Mouse (Mus musculus) midbrain, embryonic 13.5 days (tissue): Measurements from ENCODE around the gene Lmbr1l. TPM values are rescaled to one million over a fixed set of nuclear protein-coding genes. Genes with fewer than 3 reads are reported as not detected.
"Not testable (repeated sequence)": the region's sequence is repeated elsewhere in the genome, so short reads cannot be mapped to it uniquely, and the experiment has no call there.

ENCODE experiments used
- ATAC-seq: fragments of 200-750 bp; cut with Nextera tagmentation; 2 replicates; pipeline ENCODE4 v1.8.0; 2017; ENCODE audit warnings: mild to moderate bottlenecking, moderate TSS enrichment, moderate library complexity
- H3K27ac ChIP-seq: fragments of 300-500 bp; sonication (generic); 2 replicates; pipeline ENCODE4 v1.5.1; 2015; ENCODE audit warnings: inconsistent platforms, mild to moderate bottlenecking, moderate library complexity
- H3K27me3 ChIP-seq: fragments of 300-500 bp; sonication (generic); 2 replicates; pipeline ENCODE4 v1.6.1; 2015; ENCODE audit warnings: mild to moderate bottlenecking, inconsistent platforms
- H3K36me3 ChIP-seq: fragments of 300-500 bp; sonication (generic); 2 replicates; pipeline ENCODE4 v1.6.1; 2015; ENCODE audit warnings: mild to moderate bottlenecking, inconsistent platforms
- H3K4me1 ChIP-seq: fragments of 300-500 bp; sonication (generic); replicated peaks from 2 replicates; pipeline ENCODE4 v1.6.1; 2015; ENCODE audit warnings: inconsistent platforms
- H3K4me2 ChIP-seq: fragments of 300-500 bp; sonication (generic); replicated peaks from 2 replicates; pipeline ENCODE4 v1.6.1; 2015; ENCODE audit warnings: moderate library complexity, mild to moderate bottlenecking, inconsistent platforms
- H3K4me3 ChIP-seq: fragments of 300-500 bp; sonication (generic); replicated peaks from 2 replicates; pipeline ENCODE4 v1.5.1; 2015; ENCODE audit warnings: mild to moderate bottlenecking, inconsistent platforms
- H3K9ac ChIP-seq: fragments of 300-500 bp; sonication (generic); replicated peaks from 2 replicates; pipeline ENCODE4 v1.6.1; 2015; ENCODE audit warnings: mild to moderate bottlenecking, inconsistent platforms
- H3K9me3 ChIP-seq: fragments of 300-500 bp; sonication (generic); 2 replicates; pipeline ENCODE4 v1.6.1; 2016; ENCODE audit warnings: mild to moderate bottlenecking, inconsistent platforms
- WGBS: fragments of 180-500 bp; shearing (Covaris S2); methylation state at CpG from one replicate; pipeline ENCODE4 v1.1.7; 2015; 5-methylcytosine and 5-hydroxymethylcytosine counted together
- polyA plus RNA-seq: library from polyadenylated mRNA; unstranded; fragments of >200 nt; fragmentation: Nextera tagmentation; extraction: Ambion mirVana; gene quantifications from 2 replicates; pipeline ENCODE4 v1.2.1, GENCODE M21; 2015

Lmbr1l gene
- polyA plus RNA-seq, 1 experiment from 2014 or later = 50.1 TPM

DNA sequence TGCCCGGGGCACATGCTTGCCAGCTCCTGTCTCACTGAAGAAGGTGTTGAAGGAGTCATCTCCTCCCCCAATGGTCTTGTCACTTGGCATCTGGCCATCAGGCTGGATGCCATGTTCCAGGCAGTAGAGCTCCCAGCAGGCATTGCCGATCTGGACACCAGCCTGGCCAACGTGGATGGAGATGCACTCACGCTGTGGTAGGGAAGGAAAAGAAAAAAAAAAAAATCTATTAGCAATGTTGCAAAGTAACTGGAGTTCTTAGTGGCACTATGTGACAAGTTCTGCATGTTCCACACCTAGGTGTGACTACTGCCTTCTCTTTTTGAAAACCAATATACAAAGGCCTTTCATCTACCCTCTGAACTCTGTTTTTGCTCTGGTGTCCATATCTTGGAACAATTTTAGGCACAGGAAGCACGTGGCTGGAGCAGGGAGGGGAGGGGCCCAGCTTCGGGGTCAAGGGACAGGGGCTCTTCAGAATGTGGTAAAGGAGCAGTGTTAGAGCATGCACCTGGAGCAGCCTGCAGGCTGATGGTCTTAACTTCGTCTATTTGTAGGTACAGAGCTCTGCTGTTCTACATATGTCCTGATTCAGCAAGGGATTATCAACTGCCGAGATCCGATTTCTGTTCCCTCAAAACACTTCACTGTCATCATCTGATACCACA, 15.1 kb upstream of the Lmbr1l start:
- peak overlapping the region; percentile 99 for H3K4me2 ChIP-seq
- H3K9ac ChIP-seq = peak overlapping the region; percentile 92
- H3K4me3 ChIP-seq = peak overlapping the region; percentile 78
- H3K4me1 ChIP-seq = peaks cover 34% of the 10 kb centered on the region
- H3K9me3 ChIP-seq, H3K36me3 ChIP-seq, H3K27me3 ChIP-seq, ATAC-seq: not testable (repeated sequence)
- peak overlapping the region; percentile 99 for H3K27ac ChIP-seq
- WGBS = 19% methylated on average over 8 of the region's 9 CpGs

DNA sequence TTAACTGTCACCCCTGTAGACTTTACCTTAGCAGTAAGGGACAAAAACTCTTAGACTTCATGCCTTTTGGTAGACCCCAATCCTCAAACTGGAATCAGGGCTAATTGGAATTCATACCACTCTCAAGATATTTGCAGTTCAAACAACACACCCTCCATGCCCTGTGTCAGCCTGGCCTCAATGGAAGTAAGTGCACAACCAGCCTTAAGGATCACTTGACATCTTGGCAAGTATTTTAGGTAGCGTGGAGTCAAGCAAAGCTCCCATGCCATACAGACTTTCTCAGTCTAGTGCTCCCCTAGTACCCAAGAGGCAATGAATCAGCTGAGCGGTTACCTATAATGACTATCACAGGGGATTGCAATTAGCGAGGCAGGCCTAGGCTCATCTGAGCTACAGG, 13.0 kb upstream of the Lmbr1l start:
- Histone ChIP-seq H3K4me1 (peaks cover 34% of the 10 kb centered on the region), H3K4me2 (peak overlapping the region; percentile 17), H3K36me3 (peaks cover 8% of the 10 kb centered on the region), H3K4me3 (no peak overlapping the region), H3K27me3 (no peaks in the 10 kb centered on the region), H3K27ac (no peak overlapping the region), H3K9ac (peak overlapping the region; percentile 28; the same call in 1 of the 2 replicates), H3K9me3 (no peaks in the 10 kb centered on the region)
- WGBS = 72% methylated on average over 3 of the region's 3 CpGs
- no peak for ATAC-seq

GRCm38 (mm10) chr15:98930017-98930734, 12.1 kb upstream of the Lmbr1l start:
- no peak overlapping the region for H3K4me2 ChIP-seq
- H3K36me3 ChIP-seq = peaks cover 8% of the 10 kb centered on the region
- H3K27me3 ChIP-seq = no peaks in the 10 kb centered on the region
- no peaks in the 10 kb centered on the region for H3K9me3 ChIP-seq
- H3K9ac ChIP-seq = no peak overlapping the region
- no peak overlapping the region for H3K4me3 ChIP-seq
- no peak overlapping the region for H3K27ac ChIP-seq
- H3K4me1 ChIP-seq = peaks cover 26% of the 10 kb centered on the region
- no peak for ATAC-seq
- 53% methylated on average over 8 of the region's 8 CpGs for WGBS

DNA sequence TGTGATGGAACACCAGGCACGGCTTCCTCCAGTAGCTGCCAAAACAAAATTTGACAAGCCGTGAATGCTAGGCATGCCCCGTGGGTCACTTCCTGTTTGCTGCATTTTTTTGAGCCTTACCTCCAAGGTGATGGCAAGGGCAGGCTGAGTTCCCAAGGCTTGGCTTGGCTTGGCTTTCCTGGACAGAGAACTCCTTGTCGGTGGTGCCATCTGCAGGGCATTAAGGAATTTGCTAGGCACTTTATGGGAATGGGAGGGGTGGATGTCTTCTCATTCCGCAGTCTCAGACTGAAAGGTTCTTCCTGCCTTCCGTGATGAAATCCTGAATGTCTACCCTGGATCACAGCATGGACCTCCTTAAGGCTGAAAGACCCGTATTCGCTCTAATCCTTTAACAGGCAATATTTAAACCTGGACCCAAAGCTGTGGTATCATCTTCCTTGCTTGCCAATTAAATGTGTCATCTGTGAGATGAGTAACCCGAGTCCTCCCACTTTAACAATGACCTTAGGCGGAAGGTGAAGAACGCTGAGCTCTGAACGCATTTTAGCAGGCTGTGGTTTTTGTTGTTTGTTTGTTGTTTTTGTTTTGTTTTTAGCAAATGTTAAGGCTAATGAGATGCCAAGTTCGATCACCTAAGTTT, 10.7 kb upstream of the Lmbr1l start:
- no peak overlapping the region for H3K27ac ChIP-seq
- peaks cover 19% of the 10 kb centered on the region for H3K4me1 ChIP-seq
- H3K27me3 ChIP-seq = no peaks in the 10 kb centered on the region
- H3K4me2 ChIP-seq = peak overlapping the region; percentile 22; the same call in 1 of the 2 replicates
- H3K4me3 ChIP-seq = no peak overlapping the region
- H3K9ac ChIP-seq = 0 out of 2 replicates have a peak overlapping the region, but pooled peaks have one; percentile 33
- ATAC-seq = peak; percentile 60; the same call in 1 of the 2 replicates
- H3K9me3 ChIP-seq = no peaks in the 10 kb centered on the region
- WGBS = 17% methylated on average over 13 of the region's 13 CpGs
- peaks cover 8% of the 10 kb centered on the region for H3K36me3 ChIP-seq

GRCm38 (mm10) chr15:98927566-98927965, 9.5 kb upstream of the Lmbr1l start:
- peaks cover 13% of the 10 kb centered on the region for H3K4me1 ChIP-seq
- H3K9me3 ChIP-seq = no peaks in the 10 kb centered on the region
- no peak overlapping the region for H3K4me2 ChIP-seq
- ATAC-seq = no peak
- 84% methylated on average over 5 of the region's 5 CpGs for WGBS
- H3K27ac ChIP-seq = no peak overlapping the region
- H3K36me3 ChIP-seq = peaks cover 8% of the 10 kb centered on the region
- no peaks in the 10 kb centered on the region for H3K27me3 ChIP-seq
- no peak overlapping the region for H3K4me3 ChIP-seq
- H3K9ac ChIP-seq = no peak overlapping the region

- H3K4me2 ChIP-seq = no peak overlapping the region
Measured at GRCm38 (mm10) chr15:98924682-98925081, 6.7 kb upstream of the Lmbr1l start.

DNA sequence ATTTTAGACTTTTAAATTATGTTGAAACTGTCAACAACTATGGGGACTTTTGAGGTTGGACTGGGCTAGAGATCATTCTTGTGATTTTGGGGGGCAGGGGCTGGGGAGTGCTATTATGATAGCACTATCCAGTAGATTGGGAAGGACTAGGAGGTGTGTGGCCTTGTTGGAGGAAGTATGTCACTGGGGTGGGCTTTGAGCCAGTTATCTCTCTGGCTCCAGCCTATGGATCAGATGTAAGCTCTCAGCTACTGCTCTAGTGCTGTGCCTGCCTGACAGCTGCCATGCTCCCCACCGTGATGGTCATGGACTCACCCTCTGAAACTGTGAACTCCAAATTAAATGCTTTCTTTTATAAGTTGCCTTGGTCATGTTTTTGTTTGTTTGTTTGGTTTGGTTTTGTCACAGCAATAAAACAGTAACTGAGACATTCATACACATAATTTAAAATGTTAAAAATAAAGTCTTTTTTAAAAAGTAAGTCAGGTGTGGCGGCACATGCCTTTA, 5.1 kb upstream of the Lmbr1l start:
- 93% methylated on average over 2 of the region's 2 CpGs for WGBS
- H3K4me3 ChIP-seq = no peak overlapping the region
- H3K27me3 ChIP-seq = no peaks in the 10 kb centered on the region
- peaks cover 11% of the 10 kb centered on the region for H3K4me1 ChIP-seq
- H3K36me3 ChIP-seq = peaks cover 7% of the 10 kb centered on the region; the same call in 1 of the 2 replicates
- no peak overlapping the region for H3K4me2 ChIP-seq
- H3K9ac ChIP-seq = no peak overlapping the region
- H3K27ac ChIP-seq = no peak overlapping the region
- no peak for ATAC-seq
- no peaks in the 10 kb centered on the region for H3K9me3 ChIP-seq

More at GRCm38 (mm10) chr15:98924682-98925081, 6.7 kb upstream of the Lmbr1l start:
- WGBS = 82% methylated on average over 3 of the region's 3 CpGs
- peaks cover 6% of the 10 kb centered on the region for H3K4me1 ChIP-seq
- ATAC-seq = no peak
- H3K9me3 ChIP-seq = no peaks in the 10 kb centered on the region
- no peak overlapping the region for H3K4me3 ChIP-seq
- no peak overlapping the region for H3K27ac ChIP-seq
- no peaks in the 10 kb centered on the region for H3K27me3 ChIP-seq
- peaks cover 7% of the 10 kb centered on the region; the same call in 1 of the 2 replicates for H3K36me3 ChIP-seq
- no peak overlapping the region for H3K9ac ChIP-seq

DNA sequence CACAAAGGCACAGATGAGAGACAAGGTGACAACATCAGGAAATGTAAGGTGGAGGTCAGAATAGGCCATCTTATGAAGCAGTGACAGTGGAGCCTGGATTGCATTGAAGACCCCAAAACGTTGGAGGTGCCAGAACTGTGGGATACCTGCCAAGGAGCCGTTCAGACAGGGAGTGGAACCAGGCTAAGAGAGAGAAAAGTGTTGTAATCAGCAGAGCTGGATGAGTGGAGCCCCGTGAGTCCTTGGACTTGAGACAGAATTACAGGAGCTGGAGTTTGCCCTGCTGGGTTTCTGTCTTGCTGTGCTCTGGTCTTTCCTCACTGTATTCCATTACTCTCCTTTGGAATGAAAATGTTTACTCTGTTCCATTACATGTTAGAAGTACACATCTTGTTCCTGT, 4.5 kb upstream of the Lmbr1l start:
- no peak for ATAC-seq
- 71% methylated on average over 3 of the region's 3 CpGs for WGBS
- H3K27ac ChIP-seq = no peak overlapping the region
- H3K9me3 ChIP-seq = no peaks in the 10 kb centered on the region
- H3K4me3 ChIP-seq = no peak overlapping the region
- no peak overlapping the region for H3K9ac ChIP-seq
- peaks cover 7% of the 10 kb centered on the region; the same call in 1 of the 2 replicates for H3K36me3 ChIP-seq
- peaks cover 11% of the 10 kb centered on the region for H3K4me1 ChIP-seq
- H3K4me2 ChIP-seq = no peak overlapping the region
- no peaks in the 10 kb centered on the region for H3K27me3 ChIP-seq

DNA sequence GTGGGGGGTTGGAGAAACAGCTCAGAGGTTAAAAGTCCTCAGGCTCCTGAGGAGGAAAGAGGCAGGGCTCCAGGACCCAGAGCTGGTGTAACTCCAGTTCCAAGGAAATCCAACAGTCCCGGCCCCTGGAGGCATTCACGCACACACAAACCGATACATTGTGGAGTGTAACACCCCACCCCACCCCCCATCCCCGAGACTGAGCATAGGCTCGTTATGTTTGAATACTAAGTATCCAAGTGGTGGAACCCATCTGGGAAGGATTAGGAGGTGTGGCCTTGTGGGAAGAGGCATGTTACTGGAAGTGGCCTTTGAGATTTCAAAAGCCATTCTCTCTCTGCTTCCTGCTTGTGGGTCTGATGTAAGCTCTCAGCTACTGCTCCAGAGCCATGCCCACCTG, 3.5 kb upstream of the Lmbr1l start:
- Histone ChIP-seq H3K27me3 (no peaks in the 10 kb centered on the region), H3K9ac (no peak overlapping the region), H3K27ac (no peak overlapping the region), H3K9me3 (no peaks in the 10 kb centered on the region), H3K4me3 (no peak overlapping the region), H3K4me2 (no peak overlapping the region), H3K36me3 (peaks cover 7% of the 10 kb centered on the region; the same call in 1 of the 2 replicates), H3K4me1 (peaks cover 15% of the 10 kb centered on the region)
- no peak for ATAC-seq
- WGBS = 79% methylated on average over 5 of the region's 5 CpGs

GRCm38 (mm10) chr15:98918499-98918895, 466 bp upstream of the Lmbr1l start:
- 31% methylated on average over 8 of the region's 8 CpGs for whole genome bisulfite sequencing

DNA sequence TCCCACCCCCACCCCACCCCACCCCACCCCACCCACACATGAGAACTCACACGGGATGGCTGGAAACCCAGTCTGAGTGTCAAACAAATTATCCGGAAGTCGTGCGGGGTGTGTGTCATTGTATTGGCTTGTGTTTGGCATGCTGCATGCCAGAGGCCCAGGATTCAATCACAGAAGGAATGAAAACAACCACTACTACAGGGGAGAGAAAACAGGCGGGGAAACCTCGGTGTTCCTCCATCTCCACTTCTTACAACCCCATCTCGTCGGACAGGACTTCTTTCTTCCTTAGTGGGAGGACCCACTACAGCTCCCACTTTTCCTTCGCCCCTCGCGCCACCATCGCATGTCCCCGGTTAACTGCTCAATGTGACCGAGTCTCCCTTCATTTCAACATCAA, 940 bp downstream of the Lmbr1l start:
- Histone ChIP-seq H3K9me3 (no peaks in the 10 kb centered on the region), H3K27me3 (no peaks in the 10 kb centered on the region), H3K4me1 (peaks cover 33% of the 10 kb centered on the region), H3K4me3 (peak overlapping the region; percentile 88), H3K36me3 (peaks cover 32% of the 10 kb centered on the region), H3K4me2 (peak overlapping the region; percentile 72), H3K9ac (peak overlapping the region; percentile 87), H3K27ac (peak overlapping the region; percentile 97)
- WGBS = under 1% methylated on average over 14 of the region's 14 CpGs
- no peak for ATAC-seq

More at GRCm38 (mm10) chr15:98918499-98918895, 466 bp upstream of the Lmbr1l start:
- Histone ChIP-seq H3K27ac (peak overlapping the region; percentile 97), H3K4me1 (peaks cover 33% of the 10 kb centered on the region), H3K4me3 (peak overlapping the region; percentile 88), H3K4me2 (peak overlapping the region; percentile 72), H3K9ac (peak overlapping the region; percentile 57), H3K36me3 (peaks cover 18% of the 10 kb centered on the region)
- ATAC-seq, H3K9me3 ChIP-seq, H3K27me3 ChIP-seq: not testable (repeated sequence)

DNA sequence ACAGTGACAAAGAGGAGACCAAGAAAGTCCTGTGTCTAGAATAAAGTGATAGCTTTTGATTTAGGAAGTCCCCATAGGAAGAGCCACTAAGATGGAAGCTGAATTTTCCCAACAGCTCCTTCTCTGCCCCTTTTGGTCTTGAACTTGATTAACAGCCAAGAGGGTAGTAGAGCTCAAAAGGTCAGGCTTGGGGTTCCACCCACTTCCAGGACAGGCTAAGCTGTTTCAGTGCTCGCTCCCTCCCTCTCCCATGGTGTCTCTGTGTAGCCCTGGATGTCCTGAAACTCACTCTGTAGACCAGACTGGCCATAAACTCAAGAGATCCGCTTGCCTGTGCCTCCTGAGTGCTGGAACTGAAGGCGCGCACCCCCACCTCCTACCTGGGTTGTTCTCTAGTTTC, 2.0 kb downstream of the Lmbr1l start:
- Histone ChIP-seq H3K27me3 (no peaks in the 10 kb centered on the region), H3K4me3 (peak overlapping the region; percentile 88), H3K27ac (no peak overlapping the region), H3K36me3 (peaks cover 37% of the 10 kb centered on the region), H3K4me2 (peak overlapping the region; percentile 72), H3K9ac (peak overlapping the region; percentile 87), H3K4me1 (peaks cover 33% of the 10 kb centered on the region), H3K9me3 (no peaks in the 10 kb centered on the region)
- WGBS = 92% methylated on average over 4 of the region's 4 CpGs
- no peak for ATAC-seq
